Mouse (Mus musculus) limb, embryonic 14.5 days (tissue): ENCODE data around the gene Hoxd8. TPM values are rescaled to one million over a fixed set of nuclear protein-coding genes. Genes with fewer than 3 reads are reported as not detected.

Experiments used
- ATAC-seq: fragments of 200-750 bp; cut with Nextera tagmentation; 2 replicates; pipeline ENCODE4 v1.8.0; 2017; ENCODE audit warnings: low read depth, moderate number of reproducible peaks, moderate TSS enrichment; ENCODE audit not compliant: low FRiP score
- DNase-seq: peaks from one replicate; pipeline ENCODE4 v3.0.0-alpha.2; 2015; ENCODE audit warnings: low spot score
- H3K27ac ChIP-seq: fragments of 300-500 bp; sonication (generic); replicated peaks from 2 replicates; pipeline ENCODE4 v1.5.1; 2014; ENCODE audit warnings: low read depth, mild to moderate bottlenecking, low read length, moderate library complexity, mixed read lengths
- H3K27me3 ChIP-seq: fragments of 300-500 bp; sonication (generic); 2 replicates; pipeline ENCODE4 v1.6.1; 2014; ENCODE audit warnings: low read length, mixed read lengths; ENCODE audit not compliant: control insufficient read depth, insufficient read depth
- H3K36me3 ChIP-seq: fragments of 300-500 bp; sonication (generic); 2 replicates; pipeline ENCODE4 v1.6.1; 2014; ENCODE audit warnings: mild to moderate bottlenecking, low read length, moderate library complexity, mixed read lengths; ENCODE audit not compliant: control insufficient read depth, insufficient read depth
- H3K4me1 ChIP-seq: fragments of 300-500 bp; sonication (generic); 2 replicates; pipeline ENCODE4 v1.6.1; 2014; ENCODE audit warnings: antibody characterized with exemption, low read length, mixed read lengths; ENCODE audit not compliant: control insufficient read depth, insufficient read depth
- H3K4me2 ChIP-seq: fragments of 300-500 bp; sonication (generic); replicated peaks from 2 replicates; pipeline ENCODE4 v1.6.1; 2014; ENCODE audit warnings: low read depth, mild to moderate bottlenecking, low read length, moderate library complexity; ENCODE audit not compliant: severe bottlenecking
- H3K4me3 ChIP-seq: fragments of 300-500 bp; sonication (generic); replicated peaks from 2 replicates; pipeline ENCODE4 v1.5.1; 2014; ENCODE audit warnings: low read length
- H3K9ac ChIP-seq: fragments of 300-500 bp; sonication (generic); 2 replicates; pipeline ENCODE4 v1.6.1; 2014; ENCODE audit warnings: mild to moderate bottlenecking, low read depth, low read length, moderate library complexity; ENCODE audit not compliant: severe bottlenecking
- H3K9me3 ChIP-seq: fragments of 300-500 bp; sonication (generic); 2 replicates; pipeline ENCODE4 v1.6.1; 2016; ENCODE audit warnings: low read length; ENCODE audit not compliant: control insufficient read depth
- POLR2A ChIP-seq: fragments of 200-500 bp; IDR thresholded peaks from 2 replicates; pipeline ENCODE4 v1.8.0; 2012; ENCODE audit warnings: inconsistent platforms, mild to moderate bottlenecking, moderate library complexity, borderline replicate concordance; ENCODE audit not compliant: insufficient read depth, insufficient read length; ENCODE audit errors: extremely low read depth
- WGBS: fragments of 180-500 bp; shearing (Covaris S2); extraction: QIAGEN DNeasy Blood & Tissue Kit; methylation state at CpG from one replicate; pipeline ENCODE4 v1.1.7; 2014; 5-methylcytosine and 5-hydroxymethylcytosine counted together
- polyA plus RNA-seq, 2 experiments: library from polyadenylated mRNA; depleted of rRNA in 1 of 2; stranded (reverse) in 1 of 2; unstranded in 1 of 2; fragments of >200 nt; fragmentation: Nextera tagmentation in 1 of 2; extraction: Ambion mirVana in 1 of 2; gene quantifications; 2 replicates each; pipeline versions ENCODE4 v1.2.1 to v1.2.3; 2012 to 2014

Gene Hoxd8
- polyA plus RNA-seq, 2 experiments, result 12.7 to 12.8 TPM

- no peak for TF ChIP-seq POLR2A
- 22% methylated on average over 4 of the region's 4 CpGs for WGBS
- Histone ChIP-seq H3K4me1 (peaks cover 9% of the 10 kb centered on the region), H3K9ac (no peak overlapping the region), H3K36me3 (no peaks in the 10 kb centered on the region), H3K9me3 (no peaks in the 10 kb centered on the region), H3K4me2 (no peak overlapping the region), H3K27ac (no peak overlapping the region), H3K4me3 (no peak overlapping the region), H3K27me3 (peaks cover 90% of the 10 kb centered on the region)
- ATAC-seq, result no peak
- DNase-seq, result no peak
These were observed 4.3 kb downstream of the Hoxd8 start for GRCm38 (mm10) chr2:74708676-74709075.

DNA sequence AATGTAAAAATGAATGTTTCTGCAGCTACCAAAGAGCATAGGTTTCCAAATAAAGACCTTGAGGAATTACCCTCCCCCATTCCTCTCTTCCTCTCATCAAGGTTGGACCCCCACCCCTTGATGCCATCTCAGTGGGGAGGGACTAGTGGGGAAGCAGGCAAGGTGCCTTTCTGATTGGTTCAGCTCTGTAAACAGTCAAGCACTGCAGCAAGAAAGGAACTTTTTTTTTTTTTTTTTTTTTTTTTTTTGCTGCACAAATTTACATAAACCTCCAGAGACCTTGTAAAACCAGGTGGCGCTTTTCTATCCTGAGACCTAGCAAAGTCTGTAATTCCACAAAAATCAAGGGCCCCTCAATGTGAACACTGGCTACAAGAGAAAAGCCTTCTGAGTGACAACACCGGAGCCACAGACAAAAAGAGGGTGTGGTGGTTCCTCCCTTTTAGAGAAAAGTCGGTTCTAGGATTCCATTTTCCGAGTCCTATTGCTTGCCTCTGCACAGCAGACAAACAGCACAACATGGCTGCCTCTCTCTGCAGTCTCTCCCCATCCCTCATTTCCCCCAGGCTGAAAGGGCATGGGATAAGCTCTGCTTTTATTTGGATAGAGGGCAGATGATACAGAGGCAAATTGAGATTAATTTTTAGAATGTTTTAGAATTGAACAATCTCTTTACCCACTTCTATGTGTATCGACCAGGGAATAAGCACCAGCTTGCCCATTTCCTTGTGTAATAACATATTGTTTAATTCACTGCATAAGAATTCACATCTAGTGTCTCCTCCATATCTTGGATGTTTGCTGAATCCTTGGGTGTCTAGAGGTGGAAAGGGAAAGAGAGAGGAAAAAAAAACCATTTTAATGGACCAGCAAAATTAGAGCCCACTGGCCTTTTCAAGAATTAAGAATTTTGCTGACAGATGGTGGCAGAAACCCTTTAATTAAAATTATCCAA lies 5.3 kb downstream of the Hoxd8 start:
- Histone ChIP-seq H3K36me3 (no peaks in the 10 kb centered on the region), H3K27ac (no peak overlapping the region), H3K27me3 (peaks cover 90% of the 10 kb centered on the region), H3K9ac (no peak overlapping the region), H3K4me1 (peaks cover 6% of the 10 kb centered on the region), H3K9me3 (no peaks in the 10 kb centered on the region), H3K4me2 (no peak overlapping the region), H3K4me3 (no peak overlapping the region)
- 8% methylated on average over 5 of the region's 5 CpGs for WGBS
- ATAC-seq (no peak), DNase-seq (no peak)
- no peak for TF ChIP-seq POLR2A

- DNase-seq (no peak), ATAC-seq (no peak)
- no peak for TF ChIP-seq POLR2A
- peak overlapping the region; percentile 58; the same call in 1 of the 2 replicates for H3K9ac ChIP-seq
- no peaks in the 10 kb centered on the region for H3K36me3 ChIP-seq
- WGBS, result under 1% methylated on average over 16 of the region's 16 CpGs
- peaks cover 5% of the 10 kb centered on the region; the same call in 1 of the 2 replicates for H3K4me1 ChIP-seq
- H3K4me3 ChIP-seq, result peak overlapping the region; percentile 47
- H3K4me2 ChIP-seq, result peak overlapping the region; percentile 68
- H3K27ac ChIP-seq, result no peak overlapping the region
- no peaks in the 10 kb centered on the region for H3K9me3 ChIP-seq
- peaks cover 95% of the 10 kb centered on the region for H3K27me3 ChIP-seq
These were observed 6.6 kb downstream of the Hoxd8 start for GRCm38 (mm10) chr2:74710929-74711543.

GRCm38 (mm10) chr2:74711721-74712621 lies 7.6 kb downstream of the Hoxd8 start, which contains the start of the genes Hoxd3 and Hoxd4:
Hoxd3 (plus strand) TSS chr2:74711927.
Hoxd4 (plus strand) TSS chr2:74711929.
- H3K4me3 ChIP-seq, result peak within 1 kb of the TSS; percentile 47
- DNase-seq, result peak; percentile 71
- H3K27me3 ChIP-seq, result peaks cover 95% of the 10 kb centered on the region
- H3K9me3 ChIP-seq, result no peaks in the 10 kb centered on the region
- H3K4me1 ChIP-seq, result peaks cover 5% of the 10 kb centered on the region; the same call in 1 of the 2 replicates
- no peaks in the 10 kb centered on the region for H3K36me3 ChIP-seq
- peak within 1 kb of the TSS; percentile 58 for H3K27ac ChIP-seq
- ATAC-seq, result 0 out of 2 replicates have a peak, but pooled peaks have one; percentile 29
- TF ChIP-seq POLR2A, result no peak
- H3K4me2 ChIP-seq, result peak within 1 kb of the TSS; percentile 68
- 1% methylated on average over 65 of the region's 65 CpGs for WGBS
- H3K9ac ChIP-seq, result peak within 1 kb of the TSS; percentile 58
